Mouse (Mus musculus) urinary bladder, postnatal 25 days (tissue): ENCODE measurements at regions not wholly inside any gene's neighbourhood (a gene's known extent, or its start where the extent isn't known, plus 50 kb on each side); places are given as distances from the start of the nearest gene placed in this dataset.

Experiments
- DNase-seq: peaks from one replicate; pipeline ENCODE4 v3.0.0; 2022; ENCODE audit warnings: low spot score

DNA sequence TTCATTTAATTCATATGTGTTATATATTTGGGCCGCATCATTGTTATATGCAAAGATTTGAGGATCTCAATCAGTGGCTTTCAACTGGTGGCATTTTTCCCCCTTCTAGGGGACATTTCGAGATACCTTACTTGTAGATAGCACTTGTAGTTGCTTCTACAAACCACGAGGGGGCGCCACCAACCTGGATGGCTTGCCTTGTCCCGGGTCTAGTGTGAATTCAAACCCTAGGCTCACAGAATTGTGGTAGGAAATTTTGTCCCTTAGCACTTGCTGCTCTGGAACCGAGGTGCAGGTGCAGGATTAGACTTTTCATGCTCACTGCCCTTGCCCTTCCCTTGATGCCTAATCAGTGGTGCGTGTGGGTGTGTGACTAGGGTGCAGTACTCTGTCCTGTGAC lies 252.2 kb downstream of the Uaca start:
- peak; percentile 79 for DNase-seq

DNA sequence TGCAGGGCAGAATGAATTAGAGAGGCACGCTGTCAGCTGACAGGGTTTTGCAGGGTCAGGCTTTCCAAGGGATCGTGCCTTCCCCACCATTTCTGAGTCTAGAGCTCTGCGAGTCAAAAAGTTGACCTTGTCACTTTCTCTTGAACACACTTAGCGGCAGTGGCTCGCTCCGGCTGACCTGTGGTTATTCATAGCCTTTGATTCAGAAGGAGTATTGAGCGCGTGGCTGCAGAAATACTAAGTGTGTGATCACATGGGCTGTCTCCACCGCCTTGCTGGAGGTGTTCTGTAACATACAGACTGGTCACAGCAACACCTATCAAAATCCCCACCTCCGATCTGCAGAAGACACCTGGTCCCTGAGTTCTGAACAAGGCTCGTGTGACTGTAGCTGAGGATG lies 252.9 kb downstream of the Uaca start:
- DNase-seq = no peak

DNA sequence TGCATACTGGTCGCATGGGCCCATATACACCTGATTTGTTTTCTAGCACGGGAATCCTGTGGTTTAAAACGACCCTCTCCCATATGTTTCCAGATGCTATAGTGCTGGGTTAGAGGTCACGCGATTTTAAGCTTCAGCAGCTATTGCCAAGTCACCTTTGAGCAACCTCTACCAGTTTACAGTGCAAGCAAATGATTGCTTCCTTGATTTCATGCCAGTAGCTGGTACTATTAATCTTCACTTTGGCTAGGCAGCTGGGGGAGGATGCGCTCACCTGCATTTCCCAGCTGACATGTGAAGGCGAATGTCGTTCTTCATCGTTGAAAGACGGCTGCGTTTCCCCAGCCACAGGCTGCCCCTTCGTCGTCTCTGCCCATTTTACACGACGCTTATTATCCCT lies 254.2 kb downstream of the Uaca start:
- DNase-seq = no peak

GRCm38 (mm10) chr9:61052621-61053020 lies 258.3 kb downstream of the Uaca start:
- DNase-seq = no peak

- no peak for DNase-seq
These were observed 260.1 kb downstream of the Uaca start for GRCm38 (mm10) chr9:61054427-61054826.

DNA sequence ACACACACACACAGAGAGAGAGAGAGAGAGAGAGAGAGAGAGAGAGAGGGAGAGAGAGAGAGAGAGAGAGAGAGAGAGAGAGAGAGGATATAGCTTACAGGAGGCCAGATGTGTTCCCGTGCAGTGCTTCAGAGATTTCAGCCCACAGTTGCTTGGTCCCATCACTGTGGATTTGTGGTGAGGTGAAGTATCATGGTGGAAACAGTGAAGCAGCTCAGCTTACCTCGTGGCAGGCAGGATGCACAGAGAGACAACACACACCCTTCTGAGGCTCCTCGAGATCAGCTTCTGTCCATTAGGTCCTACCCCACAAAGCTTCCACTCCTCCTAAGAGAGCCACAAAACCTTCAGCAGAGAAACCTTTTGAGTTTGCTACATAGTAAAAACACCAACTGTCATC lies 261.1 kb downstream of the Uaca start:
- DNase-seq = no peak

DNA sequence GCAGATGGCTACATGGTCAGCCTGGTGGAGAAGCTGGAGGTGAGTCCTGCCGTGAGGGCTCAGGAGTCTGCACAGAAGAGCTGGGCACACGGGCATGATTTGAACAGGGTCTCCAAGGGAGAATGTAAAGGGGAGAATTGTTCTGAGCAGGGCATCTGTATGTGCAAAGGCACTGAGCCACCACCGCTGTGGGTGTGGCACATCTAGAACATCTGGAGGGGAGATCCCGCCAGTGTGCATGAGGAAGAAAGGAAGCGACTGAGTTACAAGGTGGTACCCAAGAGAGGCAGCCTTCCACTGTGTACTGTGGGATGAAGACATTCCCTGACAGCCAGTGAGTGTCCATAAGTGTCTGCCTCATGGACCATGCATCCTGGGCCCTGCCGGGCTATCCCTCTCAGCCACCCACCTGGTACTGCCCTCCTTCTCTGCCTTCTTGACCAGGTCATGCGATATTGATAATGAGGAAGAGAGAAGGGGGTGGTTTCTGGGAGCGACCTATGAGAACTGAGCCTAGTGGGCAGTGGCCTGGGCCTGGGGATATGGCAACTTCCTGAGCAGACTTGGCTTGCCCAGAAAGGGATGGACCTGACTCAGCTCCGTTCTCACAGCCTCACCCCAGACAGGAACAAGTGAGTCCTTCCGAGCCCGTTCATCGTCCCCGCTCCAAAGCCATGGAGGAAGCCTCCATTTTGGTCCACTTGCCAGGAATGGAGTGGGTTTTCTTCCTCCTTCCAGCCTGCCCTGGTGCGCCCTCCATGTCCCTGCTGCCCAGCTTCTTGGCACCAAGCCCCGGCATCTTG lies 261.8 kb downstream of the Uaca start:
- DNase-seq = no peak

GRCm38 (mm10) chr9:61056731-61057270 lies 262.5 kb downstream of the Uaca start:
- no peak for DNase-seq

GRCm38 (mm10) chr9:61059225-61059624 lies 264.9 kb downstream of the Uaca start:
- no peak for DNase-seq

DNA sequence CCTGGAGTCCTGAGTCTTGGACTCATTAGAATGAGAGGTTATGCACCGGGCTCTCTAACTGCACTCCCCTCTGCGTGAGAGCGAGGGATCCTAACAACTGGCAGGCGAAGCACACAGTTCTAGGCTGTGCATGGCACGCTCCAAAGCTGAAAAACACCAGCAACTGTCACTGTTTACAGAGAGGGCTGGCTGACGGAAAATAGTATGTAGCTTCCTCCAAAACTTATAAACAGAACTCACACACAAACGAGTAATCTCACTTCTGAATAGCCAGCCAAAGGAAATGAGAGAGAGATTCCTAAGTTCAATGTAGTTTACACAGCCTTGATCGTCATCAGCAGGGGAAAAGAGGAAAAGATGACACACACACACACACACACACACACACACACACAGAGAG lies 266.6 kb downstream of the Uaca start:
- no peak for DNase-seq

DNA sequence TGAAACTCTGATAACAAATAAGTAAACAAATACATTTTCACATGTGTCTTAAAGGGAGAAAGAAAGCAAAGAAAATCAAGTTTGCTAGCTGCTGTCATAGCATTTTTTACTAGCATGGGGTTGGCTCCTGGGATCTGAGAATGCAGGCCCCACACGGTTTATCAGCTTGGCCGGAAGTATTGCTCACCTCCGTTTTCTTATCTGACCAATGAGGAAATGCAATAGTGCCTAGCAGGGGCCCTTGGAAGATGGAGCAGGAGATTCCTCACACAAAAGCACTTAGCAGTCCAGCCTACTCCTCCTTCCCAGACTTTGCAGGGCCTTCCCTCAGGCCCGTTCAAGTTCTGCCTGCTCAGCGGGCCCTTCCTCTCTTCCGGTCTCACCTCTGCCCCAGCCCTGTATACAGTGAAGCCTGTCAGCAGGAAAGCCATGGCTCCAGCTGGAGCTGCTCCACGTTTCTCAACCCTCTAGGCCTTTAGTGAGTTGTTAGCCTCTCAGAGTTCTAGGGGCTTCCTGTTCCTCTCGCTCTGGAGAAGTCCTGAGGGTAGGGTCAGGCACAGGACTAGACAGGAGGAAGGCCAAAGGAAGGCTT lies 270.5 kb downstream of the Uaca start:
- DNase-seq = no peak

GRCm38 (mm10) chr9:61069553-61070314 lies 275.4 kb downstream of the Uaca start:
- no peak for DNase-seq

GRCm38 (mm10) chr9:61070315-61070707 lies 276.0 kb downstream of the Uaca start:
- DNase-seq = no peak

GRCm38 (mm10) chr9:61070861-61071260 lies 276.5 kb downstream of the Uaca start:
- DNase-seq = no peak

DNA sequence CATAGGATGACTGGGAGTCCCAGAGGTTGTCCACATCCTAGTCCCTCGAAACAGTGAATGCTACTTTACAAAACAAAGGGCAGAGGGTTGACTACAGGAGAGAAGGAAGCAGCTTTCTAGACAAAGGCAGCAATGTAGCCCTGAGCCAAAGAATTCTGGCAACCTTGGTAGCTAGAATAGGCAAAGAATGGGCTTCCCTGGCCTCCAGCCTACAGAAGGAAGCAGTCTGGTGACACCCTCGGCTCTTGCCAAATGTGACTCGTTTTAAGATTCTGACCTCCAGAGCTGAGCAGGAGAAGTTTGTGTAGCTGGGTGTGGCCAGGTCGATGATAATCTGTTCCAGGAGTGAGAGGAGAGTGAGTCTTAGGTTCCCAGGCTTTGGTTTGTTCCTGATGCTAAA lies 279.1 kb downstream of the Uaca start:
- no peak for DNase-seq

DNA sequence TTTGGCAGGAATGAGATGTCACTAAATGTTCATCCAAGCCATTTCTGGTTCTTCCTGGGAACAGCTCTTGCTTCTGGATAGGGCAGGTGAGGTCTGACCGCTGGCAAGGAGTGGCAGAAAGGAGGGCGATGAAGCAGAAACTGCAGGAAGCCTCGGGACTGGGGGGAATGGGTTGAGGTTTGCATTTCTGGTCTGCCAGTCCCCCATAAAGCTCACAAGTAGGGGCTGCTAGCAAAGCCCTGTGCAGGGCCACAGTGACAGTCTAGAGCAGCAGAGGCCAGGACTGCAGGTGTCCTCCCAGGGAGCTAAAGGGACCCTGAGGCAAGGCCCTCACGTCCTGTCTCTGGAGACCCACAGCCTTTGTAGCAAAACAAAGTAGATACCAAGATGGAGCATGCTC lies 280.7 kb downstream of the Uaca start:
- DNase-seq = no peak

GRCm38 (mm10) chr9:61077181-61077580 lies 282.8 kb downstream of the Uaca start:
- DNase-seq = no peak

- no peak for DNase-seq
These were observed 283.5 kb downstream of the Uaca start for GRCm38 (mm10) chr9:61077807-61078206.

DNA sequence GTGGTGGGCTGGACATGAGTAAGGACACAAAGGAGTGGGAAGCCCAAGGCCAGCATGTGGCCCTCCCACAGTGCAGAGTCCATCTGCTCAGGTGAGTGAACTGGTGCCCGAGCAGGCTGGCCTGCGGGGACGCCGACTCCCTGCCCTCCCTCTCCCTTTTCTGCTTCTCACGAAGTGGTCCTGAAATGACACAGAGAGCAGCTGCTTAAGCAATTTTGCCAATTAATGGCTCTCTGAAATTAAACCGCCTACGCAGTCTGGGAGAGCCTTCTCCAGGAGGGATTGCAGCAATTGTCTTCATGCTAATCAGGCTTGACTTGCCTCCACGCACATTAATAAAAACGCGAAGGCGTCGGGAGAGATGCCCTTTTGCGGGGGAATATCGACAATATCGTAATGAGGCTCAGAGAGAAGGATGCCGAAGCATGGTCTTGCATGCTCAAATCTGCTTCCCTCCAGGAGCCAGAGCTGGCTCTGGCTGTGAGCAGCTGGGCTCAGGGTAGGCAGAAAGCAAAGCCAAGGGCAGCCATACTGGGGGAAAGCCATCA lies 287.2 kb downstream of the Uaca start:
- no peak for DNase-seq

DNA sequence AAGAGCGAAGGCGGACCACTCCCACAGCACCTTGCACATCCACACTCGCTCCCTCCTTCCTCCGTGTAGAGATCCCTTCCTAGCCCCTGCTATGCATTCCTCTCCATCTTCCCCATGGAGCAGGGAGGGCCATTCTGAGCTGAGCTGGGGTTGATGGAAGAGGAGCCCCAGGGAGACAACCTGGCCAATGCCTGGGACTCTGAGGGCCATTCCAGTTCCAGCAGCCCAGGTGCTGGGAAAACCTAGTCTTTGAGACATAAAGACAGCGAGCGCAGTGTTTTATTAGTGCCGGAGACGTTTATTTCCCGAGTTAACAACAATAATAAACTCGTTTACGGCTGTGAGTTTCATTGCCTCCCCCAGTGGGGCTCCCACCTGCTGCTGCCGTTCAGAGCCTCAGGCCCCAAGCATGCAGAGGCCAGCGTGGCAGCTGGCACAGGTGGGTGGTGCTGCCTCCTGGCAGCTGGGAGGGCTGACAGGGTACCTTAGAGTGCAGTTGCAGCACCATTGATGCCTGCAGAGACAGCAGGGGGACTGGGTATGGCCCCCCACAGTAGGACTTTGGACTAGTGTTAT lies 287.4 kb upstream of the Tle3 start:
- DNase-seq = no peak

DNA sequence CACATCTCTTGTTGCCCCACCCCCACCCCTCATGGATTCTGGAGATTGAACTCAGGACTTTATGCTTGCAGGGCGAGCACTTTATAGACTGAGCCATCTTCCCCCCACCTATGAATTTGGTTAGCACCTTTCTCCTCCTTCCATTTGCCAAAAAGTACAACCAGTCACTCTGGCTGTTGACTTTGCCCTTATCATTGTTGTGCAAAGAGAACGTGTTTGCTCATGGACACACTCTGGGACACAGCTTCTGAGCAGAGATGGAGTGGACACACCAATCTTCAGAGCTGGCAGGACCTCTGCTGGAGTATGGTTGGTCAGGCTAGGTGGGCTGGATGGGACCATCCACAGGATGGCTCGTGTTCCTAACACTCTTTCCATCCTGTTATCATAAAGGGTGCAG lies 285.1 kb upstream of the Tle3 start:
- no peak for DNase-seq

DNA sequence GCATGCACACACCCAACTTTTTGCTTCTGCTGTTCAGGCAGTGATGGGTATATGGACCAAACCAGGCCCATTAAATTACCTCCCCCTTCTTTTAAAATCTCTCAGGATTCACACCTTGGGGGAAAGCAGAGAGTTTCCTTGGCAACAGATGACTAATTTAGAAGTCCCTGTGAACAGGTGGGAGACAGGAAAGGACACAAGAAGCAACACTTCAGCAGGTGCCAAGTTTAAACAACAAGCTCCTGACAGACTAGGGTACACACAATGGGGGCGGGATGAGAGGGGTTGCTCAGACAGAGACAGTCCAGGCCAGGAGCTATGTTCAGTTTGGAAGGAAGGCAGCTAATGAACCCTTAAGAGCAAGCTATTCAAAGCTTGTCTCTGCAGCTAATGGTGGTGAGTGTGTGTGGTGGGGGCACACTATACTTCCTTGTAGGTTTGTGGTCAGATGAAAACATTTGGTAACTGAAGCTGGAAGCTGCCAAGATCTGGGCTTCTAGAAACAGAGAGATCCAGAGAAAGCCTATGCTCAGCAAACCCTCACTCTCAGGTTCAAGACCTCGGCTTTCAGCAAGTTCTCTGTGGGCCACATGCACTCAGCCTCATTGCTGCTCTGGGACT lies 283.0 kb upstream of the Tle3 start:
- no peak for DNase-seq
